Mouse (Mus musculus): ENCODE results near the gene Atp10a. TPM values are rescaled to one million over a fixed set of nuclear protein-coding genes. Genes with fewer than 3 reads are reported as not detected.

Atp10a gene
- polyA plus RNA-seq, 1 experiment = 1.5 TPM

GRCm38 (mm10) chr7:58690069-58690923 lies 34.3 kb downstream of the Atp10a start:
- no peaks in the 10 kb centered on the region for H3K4me1 ChIP-seq (ENCODE audit: control insufficient read depth, insufficient read depth, low read length)
- WGBS = 75% methylated on average over 6 of the region's 6 CpGs

DNA sequence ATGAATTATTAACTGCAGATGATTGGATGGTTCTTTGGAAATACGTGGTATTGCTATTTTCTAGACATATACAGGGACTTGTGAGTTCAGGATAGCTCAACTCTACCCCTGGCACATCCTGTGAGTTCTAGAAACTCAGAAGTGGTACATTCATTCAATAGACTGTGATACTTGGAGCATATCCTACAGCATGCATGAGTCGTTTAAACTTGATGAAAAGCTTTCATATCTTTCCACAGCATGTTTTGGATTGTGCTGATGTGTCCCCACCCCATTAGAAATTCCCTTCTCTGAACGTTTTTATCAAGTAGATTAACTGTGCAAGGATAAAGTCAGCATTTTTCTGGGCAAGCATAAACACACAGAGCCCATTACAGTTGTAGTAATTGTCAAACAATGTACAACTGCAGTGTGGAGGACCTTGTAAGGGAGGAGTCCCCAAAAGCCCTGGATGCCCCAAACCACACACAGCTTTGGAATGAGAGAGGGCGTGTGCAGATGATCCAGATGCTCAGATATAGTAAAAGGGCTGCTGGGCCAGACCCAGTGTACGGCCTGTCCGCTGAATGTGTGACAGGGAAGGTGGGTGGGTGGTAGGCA lies 35.1 kb downstream of the Atp10a start:
- no peak overlapping the region for H3K27ac ChIP-seq (ENCODE audit: insufficient read depth, low read depth, low read length)
- H3K27me3 ChIP-seq (replicated peaks; ENCODE audit: control insufficient read depth, insufficient read depth, low read length) = no peaks in the 10 kb centered on the region; the same call in 1 of the 2 replicates
- 76% methylated on average over 6 of the region's 6 CpGs for WGBS
- H3K4me3 ChIP-seq (ENCODE audit: insufficient read depth, low read depth, low read length) = no peak overlapping the region
- H3K36me3 ChIP-seq (ENCODE audit: control insufficient read depth, insufficient read depth, low read length) = no peaks in the 10 kb centered on the region
- no peaks in the 10 kb centered on the region for H3K4me1 ChIP-seq (ENCODE audit: control insufficient read depth, insufficient read depth, low read length)
- no peak for TF ChIP-seq POLR2A (IDR thresholded peaks at IDR 0.05; ENCODE audit: low read depth, low read length)
- TF ChIP-seq CTCF (conservative IDR thresholded peaks at IDR 0.05; ENCODE audit: insufficient read depth, insufficient read length, low read depth, low read length) = no peak
- no peak for DNase-seq

More at GRCm38 (mm10) chr7:58690069-58690923, 34.3 kb downstream of the Atp10a start:
- Histone ChIP-seq H3K27ac (ENCODE audit: insufficient read depth, low read depth, low read length) (no peak overlapping the region), H3K4me3 (ENCODE audit: insufficient read depth, low read depth, low read length) (no peak overlapping the region), H3K36me3 (ENCODE audit: control insufficient read depth, insufficient read depth, low read length) (no peaks in the 10 kb centered on the region), H3K27me3 (replicated peaks; ENCODE audit: control insufficient read depth, insufficient read depth, low read length) (no peaks in the 10 kb centered on the region; the same call in 1 of the 2 replicates)
- TF ChIP-seq POLR2A (IDR thresholded peaks at IDR 0.05; ENCODE audit: low read depth, low read length) (no peak), CTCF (conservative IDR thresholded peaks at IDR 0.05; ENCODE audit: insufficient read depth, insufficient read length, low read depth, low read length) (no peak)
- DNase-seq = no peak

- Histone ChIP-seq H3K4me1 (ENCODE audit: control insufficient read depth, insufficient read depth, low read length) (no peaks in the 10 kb centered on the region), H3K27ac (ENCODE audit: insufficient read depth, low read depth, low read length) (no peak overlapping the region), H3K4me3 (ENCODE audit: insufficient read depth, low read depth, low read length) (no peak overlapping the region), H3K36me3 (ENCODE audit: control insufficient read depth, insufficient read depth, low read length) (no peaks in the 10 kb centered on the region), H3K27me3 (replicated peaks; ENCODE audit: control insufficient read depth, insufficient read depth, low read length) (no peaks in the 10 kb centered on the region; the same call in 1 of the 2 replicates)
- TF ChIP-seq POLR2A (IDR thresholded peaks at IDR 0.05; ENCODE audit: low read depth, low read length) (no peak), CTCF (conservative IDR thresholded peaks at IDR 0.05; ENCODE audit: insufficient read depth, insufficient read length, low read depth, low read length) (no peak)
- no peak for DNase-seq
- 79% methylated on average over 2 of the region's 2 CpGs for WGBS
These were observed 36.7 kb downstream of the Atp10a start for GRCm38 (mm10) chr7:58692704-58693103.

- Histone ChIP-seq H3K36me3 (ENCODE audit: control insufficient read depth, insufficient read depth, low read length) (no peaks in the 10 kb centered on the region), H3K27me3 (replicated peaks; ENCODE audit: control insufficient read depth, insufficient read depth, low read length) (no peaks in the 10 kb centered on the region; the same call in 1 of the 2 replicates), H3K4me3 (ENCODE audit: insufficient read depth, low read depth, low read length) (no peak overlapping the region), H3K4me1 (ENCODE audit: control insufficient read depth, insufficient read depth, low read length) (no peaks in the 10 kb centered on the region), H3K27ac (ENCODE audit: insufficient read depth, low read depth, low read length) (no peak overlapping the region)
- no peak for DNase-seq
- TF ChIP-seq POLR2A (IDR thresholded peaks at IDR 0.05; ENCODE audit: low read depth, low read length) (no peak), CTCF (conservative IDR thresholded peaks at IDR 0.05; ENCODE audit: insufficient read depth, insufficient read length, low read depth, low read length) (no peak)
- 41% methylated on average over 3 of the region's 3 CpGs for WGBS
These were observed 37.4 kb downstream of the Atp10a start for GRCm38 (mm10) chr7:58693342-58693741.

GRCm38 (mm10) chr7:58695661-58696060 lies 39.7 kb downstream of the Atp10a start:
- H3K27me3 ChIP-seq (replicated peaks; ENCODE audit: control insufficient read depth, insufficient read depth, low read length) = no peaks in the 10 kb centered on the region; the same call in 1 of the 2 replicates
- H3K4me3 ChIP-seq (ENCODE audit: insufficient read depth, low read depth, low read length) = no peak overlapping the region
- no peak for TF ChIP-seq CTCF (conservative IDR thresholded peaks at IDR 0.05; ENCODE audit: insufficient read depth, insufficient read length, low read depth, low read length)
- TF ChIP-seq POLR2A (IDR thresholded peaks at IDR 0.05; ENCODE audit: low read depth, low read length) = no peak
- H3K27ac ChIP-seq (ENCODE audit: insufficient read depth, low read depth, low read length) = no peak overlapping the region
- no peaks in the 10 kb centered on the region for H3K4me1 ChIP-seq (ENCODE audit: control insufficient read depth, insufficient read depth, low read length)
- 96% methylated on average over 1 of the region's 1 CpGs for WGBS
- H3K36me3 ChIP-seq (ENCODE audit: control insufficient read depth, insufficient read depth, low read length) = no peaks in the 10 kb centered on the region
- no peak for DNase-seq

GRCm38 (mm10) chr7:58697092-58697491 lies 41.1 kb downstream of the Atp10a start:
- TF ChIP-seq CTCF (conservative IDR thresholded peaks at IDR 0.05; ENCODE audit: insufficient read depth, insufficient read length, low read depth, low read length) = no peak
- no peak for TF ChIP-seq POLR2A (IDR thresholded peaks at IDR 0.05; ENCODE audit: low read depth, low read length)
- Histone ChIP-seq H3K4me3 (ENCODE audit: insufficient read depth, low read depth, low read length) (no peak overlapping the region), H3K4me1 (ENCODE audit: control insufficient read depth, insufficient read depth, low read length) (no peaks in the 10 kb centered on the region), H3K36me3 (ENCODE audit: control insufficient read depth, insufficient read depth, low read length) (no peaks in the 10 kb centered on the region), H3K27me3 (replicated peaks; ENCODE audit: control insufficient read depth, insufficient read depth, low read length) (no peaks in the 10 kb centered on the region), H3K27ac (ENCODE audit: insufficient read depth, low read depth, low read length) (no peak overlapping the region)
- no peak for DNase-seq
- 57% methylated on average over 2 of the region's 2 CpGs for WGBS
